Mouse (Mus musculus) embryo, embryonic 11 days (tissue): ENCODE measurements around the gene Gm49486.
"Not testable (repeated sequence)": the region's sequence is repeated elsewhere in the genome, so short reads cannot be mapped to it uniquely, and the experiment has no call there.

Experiments
- DNase-seq: peaks from one replicate; pipeline ENCODE4 v3.0.0-alpha.2; 2015

Gm49486 gene

GRCm38 (mm10) chr15:79229058-79229821 lies at the start of gene Gm49486, which contains the start of gene Pick1:
Gene Gm49486, plus strand, starts transcription at chr15:79229391.
Gene Pick1, plus strand, starts transcription at chr15:79229173.
- peak; percentile 96 for DNase-seq

- DNase-seq = no peak
Measured at GRCm38 (mm10) chr15:79185213-79185612, 44.0 kb upstream of the Gm49486 start.

GRCm38 (mm10) chr15:79187819-79188218 lies 41.4 kb upstream of the Gm49486 start:
- DNase-seq = no peak

DNA sequence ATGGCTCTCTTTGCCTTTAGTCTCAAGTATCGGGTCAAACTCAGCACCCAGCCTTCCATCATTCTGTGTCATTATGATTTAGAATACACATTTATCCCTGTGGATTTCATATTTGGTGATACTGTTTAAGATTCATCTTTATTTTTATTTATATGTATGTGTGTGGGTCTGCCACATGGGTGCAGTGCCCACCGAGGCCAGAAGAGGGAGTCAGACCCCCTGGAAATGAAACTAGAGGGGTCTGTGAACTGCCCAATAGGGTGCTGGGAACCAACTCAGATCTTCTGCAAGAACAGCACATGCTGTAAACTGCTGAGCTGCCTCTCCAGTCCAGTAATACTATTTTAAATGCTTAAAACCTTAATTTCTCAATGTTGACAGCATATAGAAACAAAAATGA lies 37.8 kb upstream of the Gm49486 start:
- DNase-seq = no peak

DNA sequence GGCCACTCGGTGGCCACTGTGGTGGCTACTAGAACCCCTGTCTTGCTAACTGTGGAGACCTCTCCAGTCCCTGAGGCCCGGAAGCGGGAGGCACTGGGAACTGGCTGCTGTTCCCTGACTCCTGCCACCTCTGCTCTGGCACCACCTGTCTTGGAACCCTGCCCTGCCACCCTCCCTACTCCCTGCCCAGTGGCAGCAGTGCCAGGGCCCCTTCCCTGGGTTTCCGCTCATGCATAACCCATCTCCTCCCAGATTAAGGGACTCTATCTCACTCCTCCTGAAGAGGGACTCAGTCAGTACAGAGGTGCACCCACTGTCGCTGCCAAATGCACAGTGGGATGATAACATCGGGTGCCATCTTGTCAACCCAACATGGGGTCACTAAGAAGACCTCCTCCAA lies 36.7 kb upstream of the Gm49486 start:
- no peak for DNase-seq

DNA sequence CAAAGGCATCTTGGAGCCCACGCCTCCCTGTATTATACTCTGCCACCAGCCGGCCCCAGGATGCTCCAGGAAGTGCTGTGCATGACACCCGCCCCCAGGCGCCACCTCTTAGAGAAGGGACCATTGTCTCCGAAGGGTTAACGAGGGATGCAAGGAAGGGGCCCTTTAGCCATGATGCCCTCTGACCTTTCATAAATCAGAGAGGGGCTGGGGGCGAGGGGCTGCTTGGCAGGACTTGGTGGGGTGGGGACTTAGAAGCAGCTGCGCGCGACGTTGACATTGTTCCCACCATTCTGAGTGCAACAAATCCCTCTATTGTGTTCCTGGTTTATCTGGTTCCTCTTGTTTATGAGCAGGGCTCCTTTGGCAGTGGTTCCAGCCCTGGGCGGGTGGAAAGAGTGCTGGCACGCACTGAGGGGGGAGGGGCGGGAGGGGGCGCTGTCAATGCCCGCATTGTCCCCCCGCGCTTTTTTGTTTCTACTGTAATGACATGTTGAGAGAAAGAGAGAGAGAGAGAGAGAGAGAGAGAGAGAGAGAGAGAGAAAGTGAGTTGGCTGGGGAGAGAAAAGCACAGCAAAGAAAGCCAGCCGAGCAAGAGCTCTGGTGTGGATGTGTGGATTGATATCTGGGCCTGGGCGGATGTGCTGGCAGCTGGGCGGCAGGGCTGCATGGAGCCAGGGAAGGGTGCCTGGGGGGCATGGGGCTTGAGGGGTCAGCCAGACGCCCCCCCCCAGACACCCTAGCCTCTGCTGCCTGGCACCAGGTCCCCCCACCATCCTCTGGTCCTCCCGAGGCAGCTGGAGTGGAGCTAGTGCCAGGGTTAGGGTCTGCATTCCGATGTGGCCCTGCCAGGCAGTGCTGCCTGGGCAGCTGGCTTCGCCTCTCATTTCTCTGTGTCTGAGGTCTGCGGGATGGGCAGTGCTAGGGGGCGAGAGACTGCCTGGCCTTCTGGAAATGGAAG lies 36.0 kb upstream of the Gm49486 start:
- peak; percentile 76 for DNase-seq

GRCm38 (mm10) chr15:79194048-79194447 lies 35.1 kb upstream of the Gm49486 start:
- no peak for DNase-seq

DNA sequence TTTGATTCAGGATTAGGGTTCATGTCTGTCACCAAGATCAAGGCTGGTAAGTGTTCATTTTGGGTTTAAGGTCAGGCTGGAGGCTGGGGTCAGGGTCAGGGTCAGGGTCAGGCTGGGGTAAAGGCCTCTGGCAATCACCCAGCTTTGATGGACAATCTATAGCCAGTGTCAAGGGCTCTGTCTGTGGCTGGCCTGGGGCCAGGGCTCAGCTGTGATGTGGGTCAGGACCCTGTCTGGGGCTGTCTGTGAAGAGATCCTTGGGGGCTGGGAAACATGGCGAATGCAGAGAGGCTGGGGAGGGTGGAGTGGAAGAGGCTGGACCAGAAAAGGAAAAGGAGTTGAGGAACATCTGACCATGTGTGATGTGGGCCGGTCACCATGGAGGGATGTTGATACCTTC lies 34.2 kb upstream of the Gm49486 start:
- DNase-seq = no peak

DNA sequence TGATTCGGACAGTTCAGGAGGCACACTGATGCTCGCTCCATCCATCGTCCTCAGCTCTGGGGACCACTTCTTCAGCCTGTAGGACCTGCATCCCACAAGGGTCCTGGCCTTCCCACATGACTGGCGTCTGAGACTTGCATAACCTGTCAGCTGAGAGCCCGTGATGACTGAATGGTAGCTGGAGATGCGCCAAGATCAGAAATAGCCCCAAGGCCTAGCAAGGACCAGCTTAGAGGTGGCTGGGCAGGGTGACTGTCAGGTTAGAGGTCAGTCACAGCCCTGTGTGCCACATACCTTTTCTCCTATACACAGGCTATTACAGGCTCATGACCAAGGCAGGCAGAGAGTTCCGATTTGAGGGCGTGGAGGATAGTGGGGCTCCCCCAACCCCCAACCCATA lies 33.7 kb upstream of the Gm49486 start:
- DNase-seq = no peak

DNA sequence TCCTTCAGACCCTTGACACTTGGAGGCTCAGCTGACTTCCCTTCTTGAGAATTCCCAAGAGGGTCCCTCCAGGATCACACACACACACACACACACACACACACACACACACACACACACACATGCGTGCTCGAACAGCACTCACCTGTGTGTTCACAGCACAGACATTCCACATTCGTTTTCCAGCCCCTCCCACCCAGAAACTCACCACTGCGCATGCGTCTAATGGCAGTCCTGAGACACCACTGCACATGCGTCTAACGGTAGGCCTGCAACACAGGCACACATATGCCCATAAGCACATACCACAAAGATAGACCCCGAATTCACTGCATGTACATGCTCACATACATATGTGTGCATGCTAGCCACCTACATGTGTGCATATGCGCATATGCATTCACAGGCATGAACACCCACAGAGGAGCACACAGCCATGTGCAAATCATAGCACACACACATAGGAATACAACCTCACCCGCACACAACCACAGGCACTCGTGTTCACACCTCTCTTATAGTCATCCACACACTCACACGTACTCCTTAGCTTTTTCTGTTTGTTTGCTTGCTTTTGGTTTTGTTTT lies 29.7 kb upstream of the Gm49486 start:
- DNase-seq = no peak

- peak; percentile 65 for DNase-seq
Measured at GRCm38 (mm10) chr15:79201491-79202150, 27.6 kb upstream of the Gm49486 start.

- no peak for DNase-seq
Measured at GRCm38 (mm10) chr15:79202575-79202974, 26.6 kb upstream of the Gm49486 start.

- DNase-seq = no peak
Measured at GRCm38 (mm10) chr15:79208211-79208610, 21.0 kb upstream of the Gm49486 start.

GRCm38 (mm10) chr15:79208758-79209439 lies 20.3 kb upstream of the Gm49486 start:
- DNase-seq = no peak

DNA sequence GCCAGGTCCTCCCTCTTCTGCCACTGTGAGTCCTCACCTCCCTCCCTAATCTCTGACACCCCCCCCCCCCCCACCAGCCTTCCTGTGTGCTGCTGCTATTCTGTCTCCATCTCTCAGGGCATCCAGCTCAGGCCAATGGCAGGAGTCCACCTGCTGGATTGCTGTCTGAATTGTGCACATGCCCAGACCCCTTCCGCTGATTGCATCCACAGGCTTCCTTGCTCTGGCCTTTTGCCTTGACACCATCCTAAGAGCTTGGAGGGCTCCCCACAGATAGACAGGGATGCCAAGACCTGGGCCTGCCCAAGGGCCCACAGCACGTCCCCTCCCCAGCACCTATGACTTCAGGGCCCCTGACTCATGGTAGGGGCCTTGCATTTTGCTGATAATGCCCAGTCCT lies 18.8 kb upstream of the Gm49486 start:
- no peak for DNase-seq

- DNase-seq = no peak
Measured at GRCm38 (mm10) chr15:79212750-79213446, 16.3 kb upstream of the Gm49486 start.

DNA sequence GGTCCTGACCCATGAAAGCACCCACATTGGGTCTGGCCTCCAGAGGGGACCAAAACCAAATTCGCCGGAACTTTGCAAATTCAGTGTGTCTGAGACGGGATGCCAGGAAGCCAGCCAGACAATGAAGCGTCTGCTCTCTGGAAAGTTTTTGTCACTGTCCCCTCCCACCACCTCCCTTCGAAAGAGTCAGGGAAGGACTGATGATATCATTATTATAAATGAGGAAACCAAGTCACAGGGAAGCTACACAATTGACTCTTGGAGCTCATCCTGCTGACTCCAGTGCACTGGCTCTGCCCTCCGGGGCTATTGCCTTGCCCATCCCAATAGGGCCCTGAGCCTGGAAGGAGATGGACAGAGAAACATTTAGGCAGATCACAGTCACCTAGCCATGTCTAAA lies 15.6 kb upstream of the Gm49486 start:
- no peak for DNase-seq

- no peak for DNase-seq
Measured at GRCm38 (mm10) chr15:79216191-79216590, 13.0 kb upstream of the Gm49486 start.

- DNase-seq = peak; percentile 73
Measured at GRCm38 (mm10) chr15:79219572-79219971, 9.6 kb upstream of the Gm49486 start.

GRCm38 (mm10) chr15:79223641-79224040 lies 5.5 kb upstream of the Gm49486 start:
- peak; percentile 57 for DNase-seq

- DNase-seq = peak; percentile 89
Measured at GRCm38 (mm10) chr15:79224685-79225084, 4.5 kb upstream of the Gm49486 start.

DNA sequence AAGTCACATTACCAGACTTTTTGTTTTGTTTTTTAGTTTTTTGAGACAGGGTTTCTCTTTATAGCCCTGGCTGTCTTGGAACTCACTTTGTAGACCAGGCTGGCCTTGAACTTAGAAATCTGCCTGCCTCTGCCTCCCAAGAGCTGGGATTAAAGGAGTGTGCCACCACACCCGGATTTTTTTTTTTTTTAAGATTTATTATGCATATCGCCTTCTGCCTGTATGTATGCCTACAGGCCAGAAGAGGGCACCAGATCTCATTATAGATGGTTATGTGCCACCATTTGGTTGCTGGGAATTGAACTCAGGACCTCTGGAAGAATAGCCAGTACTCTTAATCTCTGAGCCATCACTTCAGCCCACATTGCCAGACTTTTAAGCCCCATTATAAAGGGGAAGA lies 3.4 kb upstream of the Gm49486 start:
- not testable (repeated sequence) for DNase-seq
